Mouse (Mus musculus) retina, postnatal 7 days (tissue): ENCODE measurements around the gene Fbxo21.

Source experiments
- DNase-seq: peaks from one replicate; pipeline ENCODE4 v3.0.0-alpha.2; 2012; ENCODE audit warnings: low read depth, low spot score

Gene Fbxo21

DNA sequence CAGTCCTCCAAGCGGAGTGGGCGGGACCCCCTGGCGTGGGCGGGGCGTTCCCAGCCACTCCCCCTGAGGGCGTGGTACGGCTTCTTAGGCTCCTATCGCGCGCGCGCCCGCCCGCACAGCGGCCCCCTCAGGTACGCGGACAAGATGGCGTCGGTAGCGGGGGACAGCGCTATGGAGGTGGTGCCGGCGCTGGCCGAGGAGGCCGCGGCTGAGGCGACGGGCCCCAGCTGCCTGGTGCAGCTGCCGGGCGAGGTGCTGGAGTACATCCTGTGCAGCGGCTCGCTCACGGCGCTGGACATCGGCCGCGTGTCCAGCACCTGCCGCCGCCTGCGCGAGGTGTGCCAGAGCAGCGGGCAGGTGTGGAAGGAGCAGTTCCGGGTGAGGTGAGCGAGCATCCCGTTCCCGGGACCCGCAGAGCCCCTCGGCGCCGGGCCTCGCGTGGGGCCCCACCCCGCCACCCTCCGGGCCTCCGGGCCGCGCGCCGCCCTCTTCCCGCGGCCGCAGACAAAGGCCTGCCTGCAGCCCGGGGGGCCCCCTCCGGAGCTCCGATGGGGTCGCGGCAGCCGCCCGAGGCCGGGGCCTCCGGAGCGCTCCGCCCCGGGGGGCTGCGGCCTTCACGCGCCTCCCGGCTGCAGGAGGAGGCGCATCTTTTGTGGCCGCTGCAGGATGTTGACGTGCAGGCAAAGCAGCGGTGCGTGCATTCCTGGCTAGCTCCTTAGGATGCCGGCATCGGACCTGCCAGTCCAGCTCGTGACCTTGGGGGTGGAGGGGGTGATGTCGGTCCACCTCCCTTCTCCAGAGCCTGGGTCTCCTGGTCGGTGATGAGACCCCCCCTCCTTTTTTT is at the start of gene Fbxo21:
Gene Fbxo21, plus strand, starts transcription at position 74 of the 844 bp plus-strand sequence.
- peak; percentile 93 for DNase-seq

DNA sequence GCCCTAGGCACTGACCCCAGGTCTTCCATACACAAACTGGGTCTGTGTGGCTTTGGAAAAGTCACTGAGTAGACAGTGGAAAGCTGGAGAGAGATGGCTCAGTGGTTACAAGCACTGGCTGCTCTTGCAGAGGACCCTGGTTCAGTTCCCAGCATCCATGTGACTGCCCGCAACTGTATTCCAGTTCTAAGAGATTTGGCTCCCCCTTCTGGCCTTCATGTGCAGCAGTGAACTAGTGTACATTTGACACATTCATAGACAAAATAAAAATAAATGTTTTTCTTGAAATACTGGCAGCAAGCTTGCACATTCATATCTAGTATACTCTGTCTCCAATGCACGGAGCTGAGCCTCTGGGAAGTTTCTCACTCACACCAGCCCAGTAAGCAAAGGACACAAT is 48.0 kb upstream of the Fbxo21 start:
- no peak for DNase-seq

DNA sequence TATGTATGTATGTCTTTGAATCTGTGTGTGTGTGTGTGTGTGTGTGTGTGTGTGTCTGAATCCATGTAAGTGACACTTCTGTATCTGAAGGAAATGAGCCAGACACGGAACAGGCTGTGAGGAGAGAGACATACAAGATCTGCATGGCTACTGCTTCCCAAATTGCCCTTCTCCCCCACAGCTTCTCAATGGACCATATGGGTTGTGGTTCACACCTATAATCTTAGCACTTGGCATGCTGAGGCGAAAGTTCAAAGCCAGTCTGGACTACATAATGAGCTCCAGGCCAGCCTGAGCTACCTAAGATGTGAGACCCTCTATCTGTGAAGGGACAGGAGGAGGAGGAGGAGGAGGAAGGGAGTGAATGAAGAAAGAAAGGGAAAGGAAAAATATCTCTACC is 44.3 kb upstream of the Fbxo21 start:
- DNase-seq = no peak

DNA sequence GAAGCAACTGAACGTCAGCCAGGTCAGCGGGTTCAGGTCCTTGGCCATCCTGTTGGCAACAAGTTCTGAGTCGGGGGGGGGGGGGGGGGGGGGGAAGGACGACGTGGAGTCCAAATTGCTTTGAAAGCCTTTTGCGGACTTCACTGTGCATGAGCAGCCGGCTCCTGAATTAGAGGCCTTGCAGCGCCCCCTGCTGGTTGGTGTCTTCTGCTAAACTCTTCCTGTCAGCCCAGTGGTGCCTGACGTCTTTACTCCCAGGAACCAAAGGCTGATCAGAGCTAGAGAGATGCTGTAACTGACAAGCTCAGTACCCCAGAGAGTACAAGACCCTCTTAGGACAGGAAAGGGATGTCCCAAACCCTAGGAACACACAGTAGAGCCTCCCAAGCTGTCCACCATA is 43.7 kb upstream of the Fbxo21 start:
- DNase-seq = peak; percentile 69

DNA sequence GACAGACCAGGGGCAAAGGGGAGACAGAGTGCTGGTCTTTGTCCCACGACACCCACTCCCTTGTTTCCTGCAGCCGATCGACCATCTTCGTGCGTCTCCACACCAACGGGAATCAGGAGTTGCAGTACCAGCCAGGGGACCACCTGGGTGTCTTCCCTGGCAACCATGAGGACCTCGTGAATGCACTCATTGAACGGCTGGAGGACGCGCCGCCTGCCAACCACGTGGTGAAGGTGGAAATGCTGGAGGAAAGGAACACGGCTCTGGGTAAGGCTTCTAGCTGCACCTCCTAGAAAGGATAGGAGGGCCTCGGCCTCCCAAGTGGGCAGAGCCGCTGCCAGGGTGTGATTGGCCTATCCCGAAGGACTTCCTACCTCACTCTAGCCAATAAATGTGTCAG is 40.2 kb upstream of the Fbxo21 start:
- no peak for DNase-seq

DNA sequence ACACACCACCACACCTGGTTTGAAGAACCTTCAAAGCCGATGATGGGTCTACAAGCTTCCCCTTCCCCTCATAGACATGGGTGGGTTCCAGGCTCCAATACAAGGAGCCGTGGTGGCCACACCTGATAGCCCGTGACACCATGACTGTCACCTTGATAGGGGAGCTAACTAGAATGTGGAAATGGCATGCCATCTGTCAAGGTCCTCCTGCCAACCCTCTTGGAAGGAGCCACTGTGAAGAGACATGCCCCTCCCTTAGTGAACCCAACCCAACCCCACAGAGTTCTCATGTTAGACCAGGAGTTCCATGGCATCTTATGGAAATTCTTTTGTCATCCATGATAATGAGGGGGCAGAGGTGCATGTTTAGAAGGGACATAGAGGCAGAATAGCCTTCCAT is 39.3 kb upstream of the Fbxo21 start:
- DNase-seq = no peak

DNA sequence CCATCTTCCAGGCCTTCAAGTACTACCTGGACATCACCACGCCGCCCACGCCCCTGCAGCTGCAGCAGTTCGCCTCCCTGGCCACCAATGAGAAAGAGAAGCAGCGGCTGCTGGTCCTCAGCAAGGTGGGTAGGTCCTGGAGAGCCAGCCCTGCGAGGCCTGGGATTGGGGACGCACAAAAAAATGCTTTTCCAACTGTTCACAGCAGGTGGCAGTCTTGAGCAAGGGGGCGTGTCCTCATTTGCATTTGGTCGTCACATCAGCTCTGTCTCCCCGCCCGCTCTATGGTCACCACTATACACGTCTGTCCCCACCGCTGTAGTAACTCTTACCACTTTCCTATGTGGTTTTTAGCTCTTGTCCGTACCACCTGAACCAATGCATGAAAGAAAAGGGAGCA is 38.3 kb upstream of the Fbxo21 start:
- peak; percentile 68 for DNase-seq

DNA sequence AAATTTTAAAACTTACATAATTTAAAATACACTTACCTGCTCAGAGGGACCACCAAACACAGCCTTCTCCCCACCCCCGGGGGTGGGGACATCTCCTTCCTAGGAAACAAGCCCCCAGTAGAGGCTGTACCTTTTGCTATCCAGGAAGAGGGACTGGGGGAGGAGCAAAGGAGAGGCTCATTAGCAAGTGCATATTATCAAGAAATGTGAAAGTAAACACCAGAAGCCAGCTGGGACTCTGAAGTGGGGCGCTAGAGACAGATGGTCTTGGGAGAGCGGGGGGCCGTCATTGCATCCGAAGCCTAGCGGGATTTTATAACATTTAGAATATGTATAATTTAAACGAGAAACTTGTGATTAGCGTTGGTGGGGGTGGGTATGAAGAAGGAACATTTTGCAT is 37.1 kb upstream of the Fbxo21 start:
- no peak for DNase-seq

DNA sequence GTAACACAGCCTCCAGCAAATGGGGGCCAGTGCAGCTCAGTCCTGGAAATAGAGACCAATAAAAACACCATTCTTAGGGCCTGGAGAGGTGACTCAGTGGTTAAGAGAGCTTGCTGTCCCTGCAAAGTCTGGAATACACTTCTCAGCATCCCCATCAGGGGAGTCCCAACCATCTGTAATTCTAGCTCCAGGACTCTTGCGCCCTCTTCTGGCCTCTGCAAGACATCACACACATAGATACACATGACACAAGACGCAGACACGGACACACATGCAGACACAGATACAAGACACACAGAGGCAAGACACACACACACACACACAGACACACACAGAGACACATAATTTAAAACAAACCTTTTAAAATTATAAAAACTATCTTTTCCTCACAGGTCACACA is 35.0 kb upstream of the Fbxo21 start:
- DNase-seq = no peak

DNA sequence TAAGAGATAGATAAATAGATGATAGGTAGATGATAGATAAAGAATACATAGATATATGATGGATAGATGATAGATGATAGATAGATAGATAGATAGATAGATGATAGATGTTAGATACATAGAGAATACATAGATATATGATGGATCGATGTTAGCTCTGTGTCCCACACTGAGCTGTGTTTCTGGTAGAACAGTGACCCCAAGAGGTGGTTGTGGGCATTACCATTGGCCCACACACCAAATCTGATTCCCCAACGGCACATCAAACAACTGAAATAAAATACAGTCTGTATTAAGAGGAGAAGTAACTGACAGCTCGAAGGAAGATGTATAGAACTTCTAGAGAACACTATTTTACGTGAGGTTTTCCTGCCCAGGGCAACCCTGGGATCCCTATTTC is 29.9 kb upstream of the Fbxo21 start:
- DNase-seq = no peak

DNA sequence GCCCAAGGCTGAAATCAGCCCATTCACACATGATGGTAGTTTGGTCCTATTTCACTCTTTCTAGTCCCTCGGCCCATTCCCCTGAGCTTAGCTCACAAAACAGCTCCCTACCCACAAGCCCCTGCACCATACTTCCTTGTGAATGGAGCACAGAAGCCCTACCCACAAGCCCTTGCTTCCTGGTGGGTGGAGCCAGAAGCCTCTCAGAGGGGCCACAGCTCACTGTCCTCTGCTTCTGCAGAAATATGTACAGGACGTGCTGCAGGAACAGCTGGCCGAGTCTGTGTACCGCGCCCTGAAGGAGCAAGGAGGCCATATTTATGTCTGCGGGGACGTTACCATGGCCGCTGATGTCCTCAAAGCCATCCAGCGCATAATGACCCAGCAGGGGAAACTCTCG is 27.1 kb upstream of the Fbxo21 start:
- DNase-seq = no peak

DNA sequence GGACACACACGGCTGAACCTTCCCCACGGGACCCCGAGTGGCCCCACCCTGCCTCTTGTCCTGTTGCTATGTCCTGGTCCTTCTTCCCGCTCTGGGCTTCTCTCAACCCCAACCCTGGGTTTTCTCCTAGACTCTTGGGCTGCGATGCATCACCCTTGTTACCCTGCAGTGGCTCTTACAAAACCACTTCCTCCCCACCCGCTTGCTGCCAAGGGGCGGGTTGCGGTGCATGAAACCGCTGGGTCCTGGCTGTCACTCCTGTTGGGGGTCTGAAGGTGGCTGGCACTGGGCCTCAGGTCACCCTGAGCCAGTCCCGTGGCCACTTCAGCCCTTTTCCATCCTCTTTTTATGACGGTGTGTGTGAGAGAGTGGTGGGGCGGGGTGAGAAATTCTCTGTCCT is 22.6 kb upstream of the Fbxo21 start:
- no peak for DNase-seq

DNA sequence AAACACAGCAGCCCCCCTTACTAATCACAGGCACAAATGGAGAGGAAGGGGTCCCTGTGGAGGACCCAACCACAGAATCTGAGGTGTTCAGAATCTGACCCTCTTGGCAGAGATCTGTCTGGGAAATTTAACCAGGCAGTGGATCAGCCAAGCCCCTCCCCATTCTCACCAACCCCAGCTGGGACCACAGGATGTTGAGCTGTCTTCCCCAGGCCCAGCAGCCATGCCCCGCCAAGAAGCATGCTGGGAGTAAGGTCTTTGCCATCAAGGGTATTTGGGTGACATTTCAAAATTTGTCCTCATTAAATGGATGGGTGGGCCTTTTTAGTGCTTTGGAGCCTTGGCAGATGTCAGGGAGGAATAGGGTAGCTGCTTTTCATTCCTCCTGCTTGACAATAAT is 22.1 kb upstream of the Fbxo21 start:
- no peak for DNase-seq

DNA sequence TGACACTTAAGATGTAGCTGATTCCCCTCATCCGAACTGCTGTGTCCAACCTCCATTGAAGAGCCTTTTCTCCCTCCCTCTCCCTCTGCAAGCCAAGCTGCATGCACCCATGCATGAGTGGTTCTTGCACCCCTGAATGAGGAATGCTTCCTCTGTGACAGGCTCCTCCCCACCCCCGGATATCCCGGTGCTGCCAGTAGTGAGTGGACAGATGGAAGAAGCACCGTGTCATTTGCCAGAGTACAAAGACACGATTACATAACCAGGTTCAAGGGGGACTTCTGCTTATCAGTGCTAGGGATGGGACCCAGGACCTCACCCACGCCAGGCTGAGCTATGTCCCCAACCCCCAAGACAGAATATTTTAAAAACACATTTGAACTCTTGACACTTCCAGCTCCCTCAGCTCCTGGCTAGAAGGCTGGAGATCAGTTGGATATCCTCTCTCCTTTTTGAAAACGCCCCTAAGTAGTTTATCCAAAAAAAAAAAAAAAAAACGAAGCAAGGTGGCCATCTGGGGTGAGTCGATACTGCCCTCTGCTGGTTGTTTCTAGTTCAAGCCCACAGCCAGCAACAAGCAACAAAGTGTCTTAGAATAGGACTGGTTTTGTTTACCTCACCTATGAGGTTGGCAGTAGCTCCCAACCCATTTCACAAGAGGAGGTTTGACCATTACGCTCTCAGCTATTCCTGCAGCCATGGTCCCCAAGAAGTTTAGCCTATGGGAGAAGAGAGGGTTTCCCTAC is 20.7 kb upstream of the Fbxo21 start:
- DNase-seq = peak; percentile 49

DNA sequence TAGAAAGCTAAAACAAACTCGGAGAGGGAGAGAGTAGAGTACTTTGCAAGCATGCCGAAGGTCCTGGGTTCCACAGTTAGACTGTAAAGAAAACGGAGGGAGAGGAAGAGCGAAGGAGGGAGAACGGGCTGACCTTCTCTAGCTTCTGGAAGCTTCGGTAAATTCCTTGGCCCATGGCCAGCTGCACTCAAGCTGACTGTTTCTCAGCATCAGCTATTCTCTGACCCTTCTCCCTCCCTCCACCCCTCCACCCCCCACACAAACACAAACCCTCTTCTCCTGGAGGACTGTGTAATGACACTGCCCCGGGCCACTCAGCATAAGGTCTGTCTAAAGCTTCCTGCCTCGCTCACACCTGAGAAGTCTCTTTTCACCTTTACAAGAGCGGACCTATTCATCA is 11.8 kb upstream of the Fbxo21 start:
- no peak for DNase-seq

DNA sequence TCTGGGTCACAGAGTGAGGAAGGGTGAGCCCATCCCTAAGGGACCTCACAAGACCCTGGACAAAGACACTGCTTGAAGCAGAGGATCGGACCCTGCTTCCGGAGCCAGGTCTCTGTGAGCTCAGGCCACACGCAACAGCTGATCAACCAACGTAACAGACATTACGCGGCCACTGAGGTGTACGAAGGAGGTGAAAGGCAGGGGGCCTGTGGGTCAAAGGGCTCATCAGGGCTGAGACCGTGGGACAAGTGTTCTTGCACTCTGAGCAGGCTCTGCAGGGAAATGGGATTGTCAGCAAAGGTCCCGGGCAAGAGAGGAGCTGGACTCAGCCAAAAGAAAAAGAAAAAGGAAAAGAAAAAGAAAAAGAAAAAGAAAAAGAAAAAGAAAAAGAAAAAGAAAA is 9.6 kb upstream of the Fbxo21 start:
- DNase-seq = no peak

DNA sequence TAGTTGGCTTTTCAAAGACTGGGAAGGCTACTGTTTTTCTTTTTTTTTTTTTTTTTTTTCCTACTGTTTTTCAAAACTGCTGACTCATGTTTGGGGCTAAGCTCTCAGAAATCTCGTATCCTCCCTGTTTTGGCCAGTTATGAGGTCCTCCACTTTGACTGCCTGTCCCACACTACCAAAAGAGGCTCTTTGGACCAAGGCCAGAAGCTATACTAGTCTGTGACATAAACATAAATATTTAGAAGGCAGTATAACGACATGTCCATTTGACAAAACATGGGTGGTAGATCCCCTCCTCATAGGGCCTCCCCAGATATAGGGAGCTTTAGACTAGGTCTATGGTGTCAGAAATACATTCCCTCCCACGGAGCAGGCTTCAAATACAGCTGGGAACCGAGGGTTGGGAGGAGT is 8.9 kb upstream of the Fbxo21 start:
- no peak for DNase-seq

DNA sequence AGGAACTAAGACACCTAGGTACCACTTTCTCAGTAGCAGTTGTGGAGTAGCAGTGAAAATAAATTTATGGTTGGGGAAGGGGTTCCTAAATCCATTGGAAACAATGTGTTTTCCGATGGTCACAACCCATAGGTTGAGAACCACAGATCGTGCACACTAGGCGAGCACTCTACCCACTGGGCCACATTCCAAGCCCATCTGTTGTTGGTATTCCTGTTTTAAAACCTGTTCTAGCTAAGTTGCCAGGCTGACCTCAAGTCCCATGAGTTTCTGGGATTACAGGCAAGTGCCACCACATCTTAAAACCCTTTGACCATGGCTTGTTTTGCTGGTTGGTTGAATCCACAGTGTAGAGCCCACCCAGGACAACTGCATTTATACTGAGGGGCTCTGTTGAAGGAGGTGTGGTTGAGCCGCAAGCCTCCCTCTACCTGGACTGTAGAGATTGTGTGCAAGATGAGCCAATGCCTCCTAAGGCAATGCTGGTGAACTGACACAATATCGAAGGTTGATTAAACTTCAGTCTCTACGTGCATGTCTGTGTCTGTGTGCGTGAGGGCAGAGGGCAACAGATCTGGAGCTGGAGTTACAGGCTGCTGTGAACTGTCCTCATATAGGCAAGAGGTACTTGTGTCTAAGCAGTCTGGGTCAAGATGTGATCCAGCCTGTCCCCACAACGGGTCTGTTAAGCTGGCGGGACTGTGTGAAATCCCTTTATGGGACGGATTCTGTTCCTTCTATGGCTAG is 6.7 kb upstream of the Fbxo21 start:
- DNase-seq = no peak

DNA sequence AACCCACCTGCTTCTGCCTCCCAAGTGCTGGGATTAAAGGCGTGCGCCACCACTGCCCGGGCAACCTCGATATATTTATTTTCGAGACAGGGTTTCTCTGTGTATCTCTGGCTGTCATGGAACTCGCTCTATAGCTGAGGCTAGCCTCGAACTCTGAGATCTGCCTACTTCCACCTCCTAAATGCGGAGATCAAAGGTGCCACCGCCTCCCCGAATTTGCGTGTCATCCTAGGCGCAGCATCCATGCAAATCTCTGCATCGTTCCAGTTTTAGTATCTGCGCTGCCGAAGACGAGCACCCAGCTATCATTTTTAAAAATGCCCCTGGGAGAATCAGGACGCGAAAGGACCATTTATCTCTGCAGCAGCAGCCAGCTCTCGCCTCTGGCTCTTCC is 270 bp upstream of the Fbxo21 start:
- no peak for DNase-seq

DNA sequence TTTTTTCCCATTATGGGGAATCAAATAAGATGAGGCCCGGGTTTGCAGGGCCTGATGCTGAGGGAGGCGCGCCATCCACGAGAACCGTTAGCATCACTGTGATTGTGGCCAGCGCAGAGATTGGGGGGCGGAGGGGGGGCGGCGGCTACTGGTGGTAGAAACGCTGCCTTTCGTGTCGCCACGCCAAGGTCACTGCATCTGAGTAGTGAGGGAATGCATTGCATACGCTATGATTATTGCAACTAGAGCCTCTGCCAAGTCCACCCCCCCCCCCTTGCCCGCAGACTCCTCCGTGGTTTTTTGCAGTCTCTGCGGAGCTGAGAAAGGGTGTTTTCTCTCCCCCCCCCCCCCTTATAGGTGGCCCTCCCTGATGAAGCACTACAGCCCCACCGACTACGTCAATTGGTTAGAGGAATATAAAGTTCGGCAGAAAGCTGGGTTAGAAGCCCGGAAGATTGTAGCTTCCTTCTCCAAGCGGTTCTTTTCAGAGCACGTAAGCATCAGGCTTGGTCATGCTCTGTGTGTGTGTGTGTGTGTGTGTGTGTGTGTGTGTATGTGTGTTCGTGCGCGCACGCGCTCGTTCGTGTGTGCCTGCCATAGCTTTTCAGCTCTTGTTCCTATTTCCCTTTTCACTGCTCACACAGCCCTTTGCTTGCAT is 1.1 kb downstream of the Fbxo21 start:
- DNase-seq = no peak

DNA sequence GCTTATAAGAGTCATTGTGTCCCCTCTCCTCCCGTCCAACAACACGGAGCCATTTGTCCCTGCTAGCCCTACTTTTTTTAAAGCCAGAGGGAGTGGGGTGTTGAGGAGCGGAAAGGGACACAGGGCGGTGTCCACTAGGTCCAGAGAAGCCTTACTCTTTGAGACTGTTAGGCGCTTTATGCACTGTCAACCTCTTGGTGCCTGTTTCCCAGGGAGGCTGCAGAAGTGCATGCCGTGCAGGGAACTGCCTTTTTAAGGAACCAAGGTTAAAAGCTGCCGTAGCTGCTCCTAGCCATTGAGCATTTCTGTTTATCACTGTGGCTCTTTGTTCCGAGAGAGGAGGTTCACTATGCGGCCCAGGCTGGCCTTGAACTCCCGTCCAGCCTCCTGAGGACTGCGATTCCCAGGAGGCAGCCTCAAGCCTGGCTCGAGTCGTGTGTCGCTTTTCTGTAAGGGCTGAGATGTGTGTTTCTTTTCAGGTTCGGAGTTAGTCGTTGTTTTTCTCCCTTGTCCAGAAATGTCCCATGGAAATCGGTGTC is 1.7 kb downstream of the Fbxo21 start:
- no peak for DNase-seq

DNA sequence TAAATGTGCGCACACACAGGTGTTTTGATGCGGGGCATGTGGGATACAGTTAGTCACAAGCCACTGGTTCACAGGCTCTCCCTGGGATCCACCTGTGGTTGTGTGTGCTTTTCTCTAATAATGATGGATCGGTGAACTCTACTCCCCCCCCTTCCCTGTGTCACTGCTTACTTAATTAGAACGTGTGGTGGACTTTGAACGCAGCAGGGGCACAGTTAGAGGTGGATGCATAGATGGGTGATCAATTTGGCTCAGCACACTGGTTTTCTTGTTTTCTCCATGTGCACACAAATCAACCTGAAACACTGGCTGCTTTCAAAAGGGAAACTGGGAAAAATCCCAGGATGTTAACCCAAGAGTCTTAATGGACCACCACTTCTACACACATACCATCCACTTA is 2.6 kb downstream of the Fbxo21 start:
- DNase-seq = no peak
